Mouse (Mus musculus): Measurements from ENCODE around the gene Tacc2. TPM values are rescaled to one million over a fixed set of nuclear protein-coding genes. Genes with fewer than 3 reads are reported as not detected.

The Tacc2 gene
- polyA plus RNA-seq, 1 experiment: 57.5 TPM

DNA sequence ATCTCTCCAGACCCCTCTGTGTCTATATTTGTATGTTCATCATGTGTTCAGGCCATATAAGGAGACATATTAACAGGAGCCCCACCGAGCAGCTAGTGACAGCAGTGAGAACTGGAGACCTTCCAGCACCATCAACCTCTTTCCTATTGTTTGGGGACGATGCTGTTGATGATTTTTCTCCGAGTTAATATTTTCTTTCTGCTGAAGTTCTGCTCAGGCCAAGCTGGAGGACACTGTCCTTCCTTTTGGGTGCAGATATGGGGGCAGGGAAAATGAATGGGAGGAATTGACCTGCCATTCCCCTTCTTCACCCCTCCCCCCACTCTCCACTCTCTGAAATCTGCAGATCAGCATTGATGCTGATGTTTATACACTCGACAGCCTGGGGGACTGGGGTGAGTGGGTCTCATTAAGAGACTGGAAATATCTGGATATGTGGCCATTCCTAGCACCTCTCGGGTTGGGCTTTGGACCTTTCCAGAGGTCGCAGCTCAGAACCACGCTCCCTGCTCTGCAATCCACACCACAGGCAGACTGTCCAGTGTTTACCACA, 91.6 kb downstream of the Tacc2 start:
- Histone ChIP-seq H3K27ac (ENCODE audit: insufficient read depth, low read depth, low read length) (no peak overlapping the region), H3K27me3 (ENCODE audit: control insufficient read depth, insufficient read depth, low read length) (no peaks in the 10 kb centered on the region), H3K4me3 (ENCODE audit: low read depth, low read length) (no peak overlapping the region), H3K36me3 (ENCODE audit: control insufficient read depth, insufficient read depth, low read length) (no peaks in the 10 kb centered on the region), H3K4me1 (ENCODE audit: control insufficient read depth, insufficient read depth, insufficient read length, low read length) (peaks cover 14% of the 10 kb centered on the region)
- 72% methylated on average over 7 of the region's 7 CpGs for WGBS
- TF ChIP-seq POLR2A (IDR thresholded peaks at IDR 0.05; ENCODE audit: low read depth, low read length) (no peak), CTCF (IDR thresholded peaks at IDR 0.05; ENCODE audit: extremely low read depth, insufficient read length, insufficient replicate concordance, low read depth, low read length) (no peak)

GRCm38 (mm10) chr7:130669370-130669881, 92.2 kb downstream of the Tacc2 start:
- Histone ChIP-seq H3K4me1 (ENCODE audit: control insufficient read depth, insufficient read depth, insufficient read length, low read length) (peaks cover 14% of the 10 kb centered on the region), H3K27me3 (ENCODE audit: control insufficient read depth, insufficient read depth, low read length) (no peaks in the 10 kb centered on the region), H3K4me3 (ENCODE audit: low read depth, low read length) (no peak overlapping the region), H3K36me3 (ENCODE audit: control insufficient read depth, insufficient read depth, low read length) (peaks cover under 1% of the 10 kb centered on the region; the same call in 1 of the 2 replicates), H3K27ac (ENCODE audit: insufficient read depth, low read depth, low read length) (no peak overlapping the region)
- TF ChIP-seq POLR2A (IDR thresholded peaks at IDR 0.05; ENCODE audit: low read depth, low read length) (no peak), CTCF (IDR thresholded peaks at IDR 0.05; ENCODE audit: extremely low read depth, insufficient read length, insufficient replicate concordance, low read depth, low read length) (no peak)
- WGBS: 37% methylated on average over 8 of the region's 8 CpGs

DNA sequence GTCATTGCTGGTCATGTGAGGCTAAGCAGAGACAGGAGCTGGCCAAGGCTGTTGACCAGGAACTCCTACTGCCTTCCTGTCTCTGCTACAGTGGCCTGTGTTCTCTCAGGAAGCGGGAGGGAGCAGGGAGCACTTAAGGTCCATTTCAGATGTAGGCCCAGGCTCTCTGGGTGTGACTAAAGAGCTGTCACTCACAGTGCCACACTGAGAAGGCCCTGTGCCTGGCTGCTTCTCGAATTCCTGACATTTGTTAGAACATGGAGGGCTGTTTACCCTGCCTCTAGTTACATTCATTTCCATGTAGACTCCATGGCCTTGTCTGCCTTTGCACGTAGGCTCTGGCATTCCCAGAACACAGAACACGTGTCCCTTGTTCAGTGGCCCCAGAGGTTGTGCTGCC, 93.1 kb downstream of the Tacc2 start:
- 76% methylated on average over 4 of the region's 4 CpGs for WGBS
- H3K4me1 ChIP-seq (ENCODE audit: control insufficient read depth, insufficient read depth, insufficient read length, low read length): peaks cover 14% of the 10 kb centered on the region
- TF ChIP-seq CTCF (IDR thresholded peaks at IDR 0.05; ENCODE audit: extremely low read depth, insufficient read length, insufficient replicate concordance, low read depth, low read length) (no peak), POLR2A (IDR thresholded peaks at IDR 0.05; ENCODE audit: low read depth, low read length) (no peak)
- H3K27me3 ChIP-seq (ENCODE audit: control insufficient read depth, insufficient read depth, low read length): no peaks in the 10 kb centered on the region
- H3K27ac ChIP-seq (ENCODE audit: insufficient read depth, low read depth, low read length): peak overlapping the region; percentile 7
- H3K4me3 ChIP-seq (ENCODE audit: low read depth, low read length): no peak overlapping the region
- H3K36me3 ChIP-seq (ENCODE audit: control insufficient read depth, insufficient read depth, low read length): peaks cover 10% of the 10 kb centered on the region

DNA sequence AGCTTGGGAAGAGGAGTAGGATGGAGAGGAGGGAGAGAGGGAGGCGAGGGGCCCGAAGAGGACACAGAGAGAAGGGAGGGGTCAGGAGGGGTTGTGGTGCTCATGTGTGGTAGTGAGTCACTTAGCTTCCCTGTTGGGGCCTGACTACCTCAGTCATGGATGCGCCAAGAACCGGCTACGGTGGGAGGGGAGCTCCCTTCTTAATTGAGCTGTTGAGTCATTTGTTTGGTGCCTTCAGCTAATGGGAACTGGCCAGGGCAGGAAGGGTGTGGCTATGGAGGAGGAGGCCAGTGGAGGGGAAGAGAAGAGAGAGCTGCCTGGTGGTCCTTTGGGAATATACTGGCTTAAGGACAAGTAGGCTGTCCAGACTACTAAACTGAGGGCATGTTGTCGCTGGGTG, 94.1 kb downstream of the Tacc2 start:
- H3K27ac ChIP-seq (ENCODE audit: insufficient read depth, low read depth, low read length): peak overlapping the region; percentile 7; the same call in 1 of the 2 replicates
- no peak for TF ChIP-seq POLR2A (IDR thresholded peaks at IDR 0.05; ENCODE audit: low read depth, low read length)
- TF ChIP-seq CTCF (IDR thresholded peaks at IDR 0.05; ENCODE audit: extremely low read depth, insufficient read length, insufficient replicate concordance, low read depth, low read length): no peak
- no peaks in the 10 kb centered on the region for H3K27me3 ChIP-seq (ENCODE audit: control insufficient read depth, insufficient read depth, low read length)
- peaks cover 14% of the 10 kb centered on the region; the same call in 1 of the 2 replicates for H3K4me1 ChIP-seq (ENCODE audit: control insufficient read depth, insufficient read depth, insufficient read length, low read length)
- 66% methylated on average over 6 of the region's 6 CpGs for WGBS
- H3K36me3 ChIP-seq (ENCODE audit: control insufficient read depth, insufficient read depth, low read length): peaks cover 10% of the 10 kb centered on the region
- H3K4me3 ChIP-seq (ENCODE audit: low read depth, low read length): no peak overlapping the region

DNA sequence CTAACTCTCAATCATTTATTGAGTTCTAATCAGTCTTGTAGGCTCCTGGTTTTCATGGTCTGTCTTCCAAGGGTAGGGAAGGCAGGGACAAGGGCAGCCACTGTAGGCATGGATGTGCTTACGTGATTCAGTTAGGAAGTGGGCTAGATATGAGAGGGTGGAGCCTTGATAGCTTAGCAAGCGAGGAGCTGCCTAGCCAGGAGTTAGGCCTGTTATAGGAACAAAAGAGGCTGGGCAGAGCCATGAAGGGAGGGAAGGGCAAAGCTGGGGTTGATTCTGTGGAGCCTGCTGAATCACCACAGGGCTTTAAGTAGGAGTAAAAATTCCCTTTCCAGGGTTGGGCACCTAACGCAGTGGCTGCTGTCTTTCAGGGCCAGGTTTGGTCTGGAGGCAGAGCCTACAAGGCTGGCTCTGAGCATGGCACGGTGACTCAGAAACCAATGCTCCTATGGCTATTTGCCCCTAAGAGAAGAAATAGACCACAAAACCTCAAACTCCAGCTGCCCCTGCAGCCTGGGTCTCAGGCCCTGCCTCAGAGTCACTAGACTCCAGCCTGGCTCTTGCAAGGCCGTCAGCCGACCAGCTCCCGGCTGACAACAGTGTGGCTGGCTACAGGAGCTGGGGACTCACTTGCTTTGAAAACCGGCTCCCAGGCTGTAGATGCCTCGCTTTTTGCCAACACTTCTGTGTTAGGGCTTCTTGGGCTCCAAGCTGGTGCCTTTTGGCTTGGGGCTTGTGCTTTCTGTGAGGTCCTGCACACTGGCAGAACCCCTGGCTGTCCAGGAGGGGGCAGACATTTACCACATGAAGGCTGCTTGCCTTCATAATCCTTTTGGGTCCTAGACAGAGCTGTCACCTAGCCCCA, 96.2 kb downstream of the Tacc2 start:
- 78% methylated on average over 9 of the region's 9 CpGs for WGBS

DNA sequence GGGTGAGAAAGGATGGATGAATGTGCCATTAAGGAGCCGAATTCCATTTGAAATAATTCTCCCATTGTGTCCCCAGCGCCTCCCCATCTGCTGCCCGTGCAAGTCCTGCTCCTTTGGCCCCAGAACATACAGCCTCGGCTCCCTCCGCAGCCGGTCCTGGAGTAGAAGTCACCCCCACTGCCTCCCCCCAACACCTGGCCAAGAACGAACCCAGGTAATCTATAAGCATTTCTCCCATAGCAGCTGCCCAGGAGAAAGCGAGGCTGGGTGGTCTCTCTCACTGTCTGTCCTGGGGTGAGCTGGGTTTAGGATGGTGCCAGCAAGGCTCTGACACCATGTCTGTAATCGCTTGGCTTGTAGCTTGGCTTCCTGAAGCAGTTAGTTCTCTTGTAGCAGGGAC, 97.3 kb downstream of the Tacc2 start:
- WGBS: 89% methylated on average over 9 of the region's 9 CpGs
- H3K27ac ChIP-seq (ENCODE audit: insufficient read depth, low read depth, low read length): no peak overlapping the region
- no peak for TF ChIP-seq CTCF (IDR thresholded peaks at IDR 0.05; ENCODE audit: extremely low read depth, insufficient read length, insufficient replicate concordance, low read depth, low read length)
- no peak for TF ChIP-seq POLR2A (IDR thresholded peaks at IDR 0.05; ENCODE audit: low read depth, low read length)
- peaks cover 11% of the 10 kb centered on the region for H3K4me1 ChIP-seq (ENCODE audit: control insufficient read depth, insufficient read depth, insufficient read length, low read length)
- no peak overlapping the region for H3K4me3 ChIP-seq (ENCODE audit: low read depth, low read length)
- no peaks in the 10 kb centered on the region for H3K27me3 ChIP-seq (ENCODE audit: control insufficient read depth, insufficient read depth, low read length)
- H3K36me3 ChIP-seq (ENCODE audit: control insufficient read depth, insufficient read depth, low read length): peaks cover 13% of the 10 kb centered on the region

More for the DNA sequence above, 96.2 kb downstream of the Tacc2 start:
- Histone ChIP-seq H3K27ac (ENCODE audit: insufficient read depth, low read depth, low read length) (no peak overlapping the region), H3K27me3 (ENCODE audit: control insufficient read depth, insufficient read depth, low read length) (no peaks in the 10 kb centered on the region), H3K4me3 (ENCODE audit: low read depth, low read length) (no peak overlapping the region), H3K4me1 (ENCODE audit: control insufficient read depth, insufficient read depth, insufficient read length, low read length) (peaks cover 14% of the 10 kb centered on the region), H3K36me3 (ENCODE audit: control insufficient read depth, insufficient read depth, low read length) (peaks cover 12% of the 10 kb centered on the region)
- TF ChIP-seq POLR2A (IDR thresholded peaks at IDR 0.05; ENCODE audit: low read depth, low read length): no peak
- peak; percentile 70; the same call in 1 of the 2 replicates for TF ChIP-seq CTCF (IDR thresholded peaks at IDR 0.05; ENCODE audit: extremely low read depth, insufficient read length, insufficient replicate concordance, low read depth, low read length)

All from small intestine, adult 2 months (tissue).